Mouse (Mus musculus) MEL (cell line): ENCODE measurements around the gene 1700001L19Rik.

Experiments used
- CHD2 ChIP-seq: IDR thresholded peaks from 2 replicates; pipeline ENCODE4 v1.6.1; 2011; ENCODE audit warnings: low read length, improper control_type of control experiment
- E2F4 ChIP-seq: IDR thresholded peaks from 2 replicates; pipeline ENCODE4 v1.6.1; 2011; ENCODE audit warnings: low read depth, low read length, improper control_type of control experiment, borderline replicate concordance
- EP300 ChIP-seq, 2 experiments: IDR thresholded peaks; 2 replicates each; pipeline ENCODE4 v1.6.1; 2011; ENCODE audit warnings: improper control_type of control experiment in 2 of 2, low read length in 2 of 2, low read depth in 1 of 2, mild to moderate bottlenecking in 1 of 2
- MYB ChIP-seq: IDR thresholded peaks from 2 replicates; pipeline ENCODE4 v1.6.1; 2011; ENCODE audit warnings: mild to moderate bottlenecking, low read depth, low read length, improper control_type of control experiment
- POLR2A ChIP-seq, 2 experiments: IDR thresholded peaks; 2 replicates each; pipeline ENCODE4 v1.6.1; 2011 to 2012; ENCODE audit warnings: low read length in 2 of 2, mild to moderate bottlenecking in 2 of 2, control low read depth in 1 of 2, improper control_type of control experiment in 1 of 2, low read depth in 1 of 2, moderate library complexity in 1 of 2; ENCODE audit not compliant: control insufficient read depth in 1 of 2, insufficient read depth in 1 of 2, poor library complexity in 1 of 2
- POLR2AphosphoS2 ChIP-seq: IDR thresholded peaks from 2 replicates; pipeline ENCODE4 v1.6.1; 2011; ENCODE audit warnings: low read length, improper control_type of control experiment
- SMC3 ChIP-seq: IDR thresholded peaks from 2 replicates; pipeline ENCODE4 v1.6.1; 2011; ENCODE audit warnings: low read depth, low read length, improper control_type of control experiment

GRCm38 (mm10) chr13:68574398-68574797 is 22.8 kb upstream of the 1700001L19Rik start:
- TF ChIP-seq POLR2A (IDR thresholded peaks at IDR 0.05; ENCODE audit: control insufficient read depth in 1 of 2, insufficient read depth in 1 of 2, low read depth in 1 of 2, low read length in 2 of 2, poor library complexity in 1 of 2) (no peak), POLR2AphosphoS2 (no peak), MYB (no peak), E2F4 (no peak), SMC3 (no peak), CHD2 (no peak), EP300 (IDR thresholded peaks at IDR 0.05; ENCODE audit: low read depth in 1 of 2, low read length in 2 of 2) (no peak)
